Mouse (Mus musculus) ES-E14 (cell line): Measurements from ENCODE around the gene Far2. TPM values are rescaled to one million over a fixed set of nuclear protein-coding genes. Genes with fewer than 3 reads are reported as not detected.

Experiments
- DNase-seq: peaks from one replicate; pipeline ENCODE4 v3.0.0-alpha.2; 2013; ENCODE audit warnings: low read depth, low spot score
- H3K27ac ChIP-seq: 2 replicates; pipeline ENCODE4 v1.5.1; 2012; ENCODE audit warnings: low read depth, mild to moderate bottlenecking, low read length, moderate library complexity, mixed read lengths; ENCODE audit not compliant: poor library complexity, insufficient read depth, severe bottlenecking
- H3K36me3 ChIP-seq: 2 replicates; pipeline ENCODE4 v1.6.1; 2012; ENCODE audit warnings: mild to moderate bottlenecking, low read length, moderate library complexity, mixed read lengths; ENCODE audit not compliant: control insufficient read depth, poor library complexity, insufficient read depth, severe bottlenecking
- H3K4me1 ChIP-seq, 2 experiments: fragments of 150-350 bp in 1 of 2; sonication (generic) in 1 of 2; 2 replicates each; pipeline ENCODE4 v1.6.1; 2012; ENCODE audit warnings: low read length in 2 of 2, mild to moderate bottlenecking in 1 of 2, mixed read lengths in 1 of 2; ENCODE audit not compliant: control insufficient read depth in 2 of 2, insufficient read depth in 2 of 2, poor library complexity in 1 of 2
- H3K4me3 ChIP-seq, 2 experiments: fragments of 150-350 bp in 1 of 2; sonication (generic) in 1 of 2; 2 replicates each; pipeline ENCODE4 v1.5.1; 2012; ENCODE audit warnings: low read length in 2 of 2, low read depth in 1 of 2, mild to moderate bottlenecking in 1 of 2, mixed read lengths in 1 of 2; ENCODE audit not compliant: insufficient read depth in 1 of 2, poor library complexity in 1 of 2, severe bottlenecking in 1 of 2
- H3K9ac ChIP-seq: 2 replicates; pipeline ENCODE4 v1.6.1; 2012; ENCODE audit warnings: low read depth, mild to moderate bottlenecking, low read length, mixed read lengths; ENCODE audit not compliant: poor library complexity, insufficient read depth, severe bottlenecking
- H3K9me3 ChIP-seq: fragments of 150-350 bp; sonication (generic); 2 replicates; pipeline ENCODE4 v1.6.1; 2012; ENCODE audit warnings: low read depth, mild to moderate bottlenecking, low read length; ENCODE audit not compliant: control insufficient read depth, insufficient read depth
- CHD2 ChIP-seq: IDR thresholded peaks from 2 replicates; pipeline ENCODE4 v1.6.1; 2014; ENCODE audit warnings: mild to moderate bottlenecking, low read depth, low read length, inconsistent platforms
- HCFC1 ChIP-seq: IDR thresholded peaks from 2 replicates; pipeline ENCODE4 v1.6.1; 2012; ENCODE audit warnings: low read length, inconsistent platforms, borderline replicate concordance; ENCODE audit not compliant: insufficient read depth
- MAFK ChIP-seq: IDR thresholded peaks from 2 replicates; pipeline ENCODE4 v1.6.1; 2014; ENCODE audit warnings: mild to moderate bottlenecking, low read depth, low read length, inconsistent platforms; ENCODE audit not compliant: insufficient read depth
- ZC3H11A ChIP-seq: IDR thresholded peaks from 2 replicates; pipeline ENCODE4 v1.6.1; 2012; ENCODE audit warnings: low read depth, mild to moderate bottlenecking, inconsistent platforms, low read length, borderline replicate concordance
- ZNF384 ChIP-seq: IDR thresholded peaks from 2 replicates; pipeline ENCODE4 v1.6.1; 2012; ENCODE audit warnings: low read depth, low read length, inconsistent platforms
- in situ Hi-C, 2 experiments: fragments of 600-800 bp; cut with MboI; formaldehyde crosslinking; loops; one replicate each; pipeline ENCODE4 v1.15.1; 2025; ENCODE audit warnings: low sequenced_read_pairs in 2 of 2, inconsistent platforms in 1 of 2; ENCODE audit not compliant: unreplicated experiment in 2 of 2
- total RNA-seq: library from RNA; depleted of rRNA; stranded (reverse); fragments of 300-350 nt; gene quantifications from 2 replicates; pipeline ENCODE4 v1.2.3, GENCODE M21; 2012

Far2 gene
- total RNA-seq, 1 experiment, result 1.5 TPM

- TF ChIP-seq CHD2 (no peak), MAFK (no peak), HCFC1 (no peak), ZNF384 (no peak), ZC3H11A (no peak)
- Histone ChIP-seq H3K9ac (no peak overlapping the region), H3K9me3 (no peaks in the 10 kb centered on the region), H3K36me3 (no peaks in the 10 kb centered on the region), H3K27ac (no peak overlapping the region; the same call in 1 of the 2 replicates), H3K4me3 (no peak overlapping the region), H3K4me1 (peaks cover 0 to 6% of the 10 kb centered on the region in 2 experiments; a peak in 1 of 4 replicates)
- in situ Hi-C loops, result no loop called here
- no peak for DNase-seq
These were observed 27.3 kb downstream of the Far2 start for GRCm38 (mm10) chr6:148074211-148074864.

GRCm38 (mm10) chr6:148083864-148084263 is 36.8 kb downstream of the Far2 start:
- no peak for DNase-seq
- Histone ChIP-seq H3K9ac (no peak overlapping the region), H3K36me3 (no peaks in the 10 kb centered on the region), H3K27ac (no peak overlapping the region), H3K4me1 (no peaks in the 10 kb centered on the region), H3K4me3 (no peak overlapping the region), H3K9me3 (no peaks in the 10 kb centered on the region)
- in situ Hi-C loops, result no loop called here
- no peak for TF ChIP-seq ZC3H11A
- no peak for TF ChIP-seq CHD2
- TF ChIP-seq MAFK, result no peak
- no peak for TF ChIP-seq ZNF384
- no peak for TF ChIP-seq HCFC1

- Histone ChIP-seq H3K4me1 (no peaks in the 10 kb centered on the region), H3K4me3 (no peak overlapping the region), H3K9me3 (no peaks in the 10 kb centered on the region), H3K9ac (no peak overlapping the region), H3K27ac (no peak overlapping the region), H3K36me3 (no peaks in the 10 kb centered on the region)
- in situ Hi-C loops, result no loop called here
- TF ChIP-seq ZNF384, result no peak
- DNase-seq, result no peak
These were observed 37.3 kb downstream of the Far2 start for GRCm38 (mm10) chr6:148084403-148084802.

- in situ Hi-C loops, result no loop called here
- no peaks in the 10 kb centered on the region for H3K4me1 ChIP-seq
- no peaks in the 10 kb centered on the region for H3K36me3 ChIP-seq
- H3K9ac ChIP-seq, result no peak overlapping the region
- no peak for DNase-seq
- H3K9me3 ChIP-seq, result no peaks in the 10 kb centered on the region
- TF ChIP-seq MAFK, result no peak
- no peak for TF ChIP-seq HCFC1
- TF ChIP-seq ZNF384, result no peak
- H3K4me3 ChIP-seq, result no peak overlapping the region
- H3K27ac ChIP-seq, result no peak overlapping the region
These were observed 50.0 kb downstream of the Far2 start for GRCm38 (mm10) chr6:148097039-148097438.

GRCm38 (mm10) chr6:148101977-148102376 is 54.9 kb downstream of the Far2 start:
- DNase-seq, result no peak
- Histone ChIP-seq H3K4me3 (no peak overlapping the region), H3K4me1 (no peaks in the 10 kb centered on the region), H3K9me3 (no peaks in the 10 kb centered on the region), H3K27ac (no peak overlapping the region), H3K9ac (no peak overlapping the region), H3K36me3 (no peaks in the 10 kb centered on the region)
- no peak for TF ChIP-seq ZNF384
- TF ChIP-seq HCFC1, result no peak
- no peak for TF ChIP-seq CHD2
- TF ChIP-seq ZC3H11A, result no peak
- no peak for TF ChIP-seq MAFK
- in situ Hi-C loops, result no loop called here
